Mouse (Mus musculus) midbrain, embryonic 16.5 days (tissue): ENCODE measurements at regions not wholly inside any gene's neighbourhood (a gene's known extent, or its start where the extent isn't known, plus 50 kb on each side); places are given as distances from the start of the nearest gene placed in this dataset.
A peak's percentile ranks its signal among the peaks of the same experiment; 100 is the strongest.

Source experiments
- ATAC-seq: fragments of 200-750 bp; cut with Nextera tagmentation; 2 replicates; pipeline ENCODE4 v1.8.0; 2017; ENCODE audit warnings: moderate TSS enrichment
- H3K27ac ChIP-seq: fragments of 300-500 bp; sonication (generic); 2 replicates; pipeline ENCODE4 v1.5.1; 2014; ENCODE audit warnings: mild to moderate bottlenecking, low read length, mixed read lengths
- H3K27me3 ChIP-seq: fragments of 300-500 bp; sonication (generic); 2 replicates; pipeline ENCODE4 v1.6.1; 2014; ENCODE audit warnings: low read depth, low read length, mixed read lengths; ENCODE audit not compliant: control insufficient read depth, insufficient read depth
- H3K36me3 ChIP-seq: fragments of 300-500 bp; sonication (generic); 2 replicates; pipeline ENCODE4 v1.6.1; 2014; ENCODE audit warnings: mild to moderate bottlenecking, low read length, moderate library complexity, mixed read lengths; ENCODE audit not compliant: control insufficient read depth, insufficient read depth
- H3K4me1 ChIP-seq: fragments of 300-500 bp; sonication (generic); 2 replicates; pipeline ENCODE4 v1.6.1; 2014; ENCODE audit warnings: mild to moderate bottlenecking, low read length, mixed read lengths; ENCODE audit not compliant: control insufficient read depth, insufficient read depth
- H3K4me2 ChIP-seq: fragments of 300-500 bp; sonication (generic); 2 replicates; pipeline ENCODE4 v1.6.1; 2014; ENCODE audit warnings: mild to moderate bottlenecking, low read length, mixed read lengths
- H3K4me3 ChIP-seq: fragments of 300-500 bp; sonication (generic); 2 replicates; pipeline ENCODE4 v1.5.1; 2014; ENCODE audit warnings: low read depth, mild to moderate bottlenecking, low read length, moderate library complexity, mixed read lengths
- H3K9ac ChIP-seq: fragments of 300-500 bp; sonication (generic); 2 replicates; pipeline ENCODE4 v1.6.1; 2014; ENCODE audit warnings: low read depth, low read length, mixed read lengths
- H3K9me3 ChIP-seq: fragments of 300-500 bp; sonication (generic); replicated peaks from 2 replicates; pipeline ENCODE4 v1.6.1; 2014; ENCODE audit warnings: mild to moderate bottlenecking, low read length, mixed read lengths; ENCODE audit not compliant: control insufficient read depth, poor library complexity, severe bottlenecking
- WGBS: fragments of 180-500 bp; shearing (Covaris S2); extraction: QIAGEN DNeasy Blood & Tissue Kit; methylation state at CpG from one replicate; pipeline ENCODE4 v1.1.7; 2014; 5-methylcytosine and 5-hydroxymethylcytosine counted together

GRCm38 (mm10) chr5:15838108-15838972 is 96.2 kb upstream of the Cacna2d1 start:
- Histone ChIP-seq H3K9me3 (no peaks in the 10 kb centered on the region), H3K4me1 (no peaks in the 10 kb centered on the region), H3K27ac (no peak overlapping the region), H3K9ac (no peak overlapping the region), H3K36me3 (no peaks in the 10 kb centered on the region), H3K27me3 (no peaks in the 10 kb centered on the region), H3K4me3 (no peak overlapping the region), H3K4me2 (no peak overlapping the region)
- 33% methylated on average over 17 of the region's 17 CpGs for WGBS
- peak; percentile 90 for ATAC-seq

- no peak overlapping the region for H3K27ac ChIP-seq
- no peak overlapping the region for H3K4me3 ChIP-seq
- H3K4me2 ChIP-seq, result no peak overlapping the region
- H3K36me3 ChIP-seq, result no peaks in the 10 kb centered on the region
- no peak for ATAC-seq
- peaks cover 7% of the 10 kb centered on the region; the same call in 1 of the 2 replicates for H3K4me1 ChIP-seq
- WGBS, result 88% methylated on average over 2 of the region's 2 CpGs
- no peak overlapping the region for H3K9ac ChIP-seq
- no peaks in the 10 kb centered on the region for H3K27me3 ChIP-seq
- no peaks in the 10 kb centered on the region for H3K9me3 ChIP-seq
These were observed 87.7 kb upstream of the Cacna2d1 start for GRCm38 (mm10) chr5:15846790-15847189.

GRCm38 (mm10) chr5:15849520-15849919 is 85.0 kb upstream of the Cacna2d1 start:
- ATAC-seq, result 0 out of 2 replicates have a peak, but pooled peaks have one; percentile 19
- no peaks in the 10 kb centered on the region for H3K9me3 ChIP-seq
- 67% methylated on average over 5 of the region's 5 CpGs for WGBS

GRCm38 (mm10) chr5:15850126-15850801 is 84.2 kb upstream of the Cacna2d1 start:
- ATAC-seq, result peak; percentile 99
- peaks cover 7% of the 10 kb centered on the region; the same call in 1 of the 2 replicates for H3K4me1 ChIP-seq
- H3K9ac ChIP-seq, result no peak overlapping the region
- H3K9me3 ChIP-seq, result no peaks in the 10 kb centered on the region
- H3K36me3 ChIP-seq, result no peaks in the 10 kb centered on the region
- H3K27me3 ChIP-seq, result no peaks in the 10 kb centered on the region
- peak overlapping the region; percentile 67 for H3K27ac ChIP-seq
- H3K4me3 ChIP-seq, result peak overlapping the region; percentile 15; the same call in 1 of the 2 replicates
- H3K4me2 ChIP-seq, result peak overlapping the region; percentile 38
- 30% methylated on average over 7 of the region's 7 CpGs for WGBS

More at GRCm38 (mm10) chr5:15849520-15849919, 85.0 kb upstream of the Cacna2d1 start:
- Histone ChIP-seq H3K36me3 (no peaks in the 10 kb centered on the region), H3K4me3 (no peak overlapping the region), H3K27me3 (no peaks in the 10 kb centered on the region), H3K27ac (no peak overlapping the region), H3K4me1 (peaks cover 7% of the 10 kb centered on the region; the same call in 1 of the 2 replicates), H3K4me2 (no peak overlapping the region), H3K9ac (no peak overlapping the region)

GRCm38 (mm10) chr5:15854752-15855151 is 79.7 kb upstream of the Cacna2d1 start:
- Histone ChIP-seq H3K27me3 (no peaks in the 10 kb centered on the region), H3K4me1 (peaks cover 7% of the 10 kb centered on the region; the same call in 1 of the 2 replicates), H3K36me3 (no peaks in the 10 kb centered on the region), H3K9ac (no peak overlapping the region), H3K4me3 (no peak overlapping the region), H3K9me3 (no peaks in the 10 kb centered on the region), H3K27ac (no peak overlapping the region), H3K4me2 (no peak overlapping the region)
- whole genome bisulfite sequencing, result 81% methylated on average over 1 of the region's 1 CpGs
- no peak for ATAC-seq

GRCm38 (mm10) chr5:15857034-15857433 is 77.5 kb upstream of the Cacna2d1 start:
- ATAC-seq, result no peak
- Histone ChIP-seq H3K36me3 (no peaks in the 10 kb centered on the region), H3K9me3 (no peaks in the 10 kb centered on the region), H3K27ac (no peak overlapping the region), H3K27me3 (no peaks in the 10 kb centered on the region), H3K4me3 (no peak overlapping the region), H3K4me1 (no peaks in the 10 kb centered on the region), H3K4me2 (no peak overlapping the region), H3K9ac (no peak overlapping the region)
- 29% methylated on average over 1 of the region's 1 CpGs for WGBS

- WGBS, result 65% methylated on average over 3 of the region's 3 CpGs
- Histone ChIP-seq H3K27ac (no peak overlapping the region), H3K4me2 (no peak overlapping the region), H3K9ac (no peak overlapping the region), H3K4me3 (no peak overlapping the region), H3K27me3 (no peaks in the 10 kb centered on the region), H3K36me3 (no peaks in the 10 kb centered on the region), H3K4me1 (no peaks in the 10 kb centered on the region), H3K9me3 (no peaks in the 10 kb centered on the region)
- ATAC-seq, result no peak
These were observed 60.4 kb upstream of the Cacna2d1 start for GRCm38 (mm10) chr5:15874065-15874464.

- no peak overlapping the region for H3K9ac ChIP-seq
- no peaks in the 10 kb centered on the region for H3K9me3 ChIP-seq
- no peak overlapping the region for H3K27ac ChIP-seq
- no peak overlapping the region for H3K4me3 ChIP-seq
- H3K4me2 ChIP-seq, result no peak overlapping the region
- no peak for ATAC-seq
- H3K27me3 ChIP-seq, result no peaks in the 10 kb centered on the region
- no peaks in the 10 kb centered on the region for H3K4me1 ChIP-seq
- no peaks in the 10 kb centered on the region for H3K36me3 ChIP-seq
These were observed 51.5 kb upstream of the Cacna2d1 start for GRCm38 (mm10) chr5:15883004-15883403.
